7 mouse cellular contexts compared by ENCODE assay signal in genomic region chr13:23431351-23431771, GRCm38 (mm10). TPM values are rescaled to one million over a fixed set of nuclear protein-coding genes. Genes with fewer than 3 reads are reported as not detected.
DNase-seq lines count a peak whose midpoint lies in the region; ATAC-seq lines count a peak whose summit lies in the region.

No protein-coding gene starts in this region.

- ATAC-seq in inflammation-experienced regulatory T-cells, adult 6 months = peak; percentile 52
- ATAC-seq in megakaryocyte-erythroid progenitor cell, adult 5-6 weeks (replicated peaks; ENCODE audit: low FRiP score, low TSS enrichment, poor library complexity, severe bottlenecking) = peak; percentile 49

- DNase-seq in adrenal gland, adult (ENCODE audit: inconsistent age in 2 of 2, low spot score in 1 of 2) = peak; percentile 83 to 97
- peak; percentile 89 for DNase-seq in embryo, embryonic 10 days (ENCODE audit: low spot score)
- DNase-seq in gastrocnemius, postnatal 14 days = peak; percentile 67
- peak; percentile 88 to 93 for DNase-seq in left cerebral cortex, postnatal 25 days (ENCODE audit: low spot score in 2 of 2)
- peak; percentile 67 for DNase-seq in right cerebral cortex, postnatal 14 days

- intact Hi-C loops in gastrocnemius, postnatal 14 days (cut with DNase I; ENCODE audit: low total_unique reads) = loop anchor here (10.0 kb wide), 1 partner anchor 1407 kb away; no protein-coding TSS in a partner anchor
- intact Hi-C loops in left cerebral cortex, postnatal 25 days (cut with DNase I) = loop anchor here (2.0 to 10.0 kb wide), 3 partner anchors 15 to 1404 kb away; partner anchors contain the start of genes Hist1h1a, Hist1h3a, Hist1h4a and Trim38

RNA-seq across cellular contexts. Expression of gene Abt1, which starts 7.7 kb away (rescaled TPM):
- total RNA-seq in gastrocnemius, postnatal 14 days (2021) = 1 to 10 TPM; 4.5 to 4.7 TPM
- polyA plus RNA-seq in inflammation-experienced regulatory T-cells, adult 6 months (2017; shearing (Covaris generic)) = 10 to 100 TPM; 11.3 to 13.4 (median 12.2) TPM
- total RNA-seq in left cerebral cortex, postnatal 25 days (2021) = 1 to 10 TPM; 8.3 to 8.9 TPM
- 8.0 and 10.7 TPM in 2 replicates for total RNA-seq in megakaryocyte-erythroid progenitor cell, adult 5-6 weeks (2014; fragmentation: Nextera tagmentation)
- 12.8 and 13.7 TPM in 2 replicates for total RNA-seq in megakaryocyte-erythroid progenitor cell, adult 5-6 weeks (2017)

RNA-seq across cellular contexts. Expression of gene Btn1a1, which starts 34.3 kb away (rescaled TPM):
- not detected for total RNA-seq in gastrocnemius, postnatal 14 days (2021)
- polyA plus RNA-seq in inflammation-experienced regulatory T-cells, adult 6 months (2017; shearing (Covaris generic)) = not detected
- total RNA-seq in left cerebral cortex, postnatal 25 days (2021) = not detected
- not detected in 2 replicates for total RNA-seq in megakaryocyte-erythroid progenitor cell, adult 5-6 weeks (2014; fragmentation: Nextera tagmentation)
- total RNA-seq in megakaryocyte-erythroid progenitor cell, adult 5-6 weeks (2017) = not detected in 2 replicates

RNA-seq across cellular contexts. Expression of gene Btn2a2, which starts 57.3 kb away (rescaled TPM):
- total RNA-seq in gastrocnemius, postnatal 14 days (2021) = not detected
- polyA plus RNA-seq in inflammation-experienced regulatory T-cells, adult 6 months (2017; shearing (Covaris generic)) = not detected
- 1 to 10 TPM; 1.1 to 1.3 TPM for total RNA-seq in left cerebral cortex, postnatal 25 days (2021)
- total RNA-seq in megakaryocyte-erythroid progenitor cell, adult 5-6 weeks (2014; fragmentation: Nextera tagmentation) = not detected in 2 replicates
- not detected in 2 replicates for total RNA-seq in megakaryocyte-erythroid progenitor cell, adult 5-6 weeks (2017)

Comparison
In these comparisons a context has a peak if more than half of its experiments do, and no peak if none do; other contexts are left out.
1. Peak in every context shown above with its lines: DNase-seq and ATAC-seq.